In the genomic region with DNA sequence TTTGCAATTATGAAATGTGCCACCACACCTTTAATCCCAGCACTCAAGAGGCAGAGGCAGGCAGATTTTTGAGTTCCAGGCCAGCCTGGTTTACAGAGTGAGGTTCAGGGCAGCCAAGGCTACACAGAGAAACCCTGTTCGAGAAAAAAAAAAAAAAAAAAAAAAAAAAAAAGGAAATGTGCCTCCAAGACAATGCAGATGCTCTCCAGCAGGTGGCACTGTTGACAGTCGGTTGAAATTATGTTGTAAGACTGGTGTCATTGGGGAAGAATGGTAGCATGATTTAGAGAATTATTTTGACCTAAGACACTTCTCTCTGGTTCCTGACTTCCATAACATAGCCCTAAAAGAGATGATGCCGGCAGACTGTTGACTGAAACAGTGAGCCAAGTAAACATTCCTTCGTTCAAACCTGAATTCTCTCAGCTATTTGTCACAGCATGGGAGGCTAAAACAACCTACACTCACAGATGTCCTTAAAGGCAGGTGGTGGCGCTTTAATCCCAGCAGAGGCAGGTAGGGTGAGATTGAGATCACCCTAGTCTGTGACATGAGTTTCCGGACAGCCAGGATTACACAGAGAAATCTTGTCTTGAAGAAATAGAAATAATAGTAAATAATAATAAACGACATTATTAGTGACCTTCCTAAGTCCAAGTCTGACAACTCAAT, we compare ENCODE assay signal across 8 mouse cellular contexts.
DNase-seq lines count a peak whose midpoint lies in the region; ATAC-seq and TF ChIP-seq lines count a peak whose summit lies in the region.

No protein-coding gene starts in this region.

- H3K36me3 ChIP-seq in lung, postnatal 0 days (ENCODE audit: insufficient read depth, low read length): no peaks in the 10 kb centered on the region

- TF ChIP-seq CTCF in cerebellum, adult 2 months (IDR thresholded peaks at IDR 0.05; ENCODE audit: borderline replicate concordance, insufficient read depth, low read depth, low read length): peak; percentile 26; the same call in 1 of the 2 replicates
- TF ChIP-seq CTCF in lung, adult 2 months (IDR thresholded peaks at IDR 0.05; ENCODE audit: insufficient read depth, low read length): peak; percentile 9; the same call in 1 of the 2 replicates
- peak; percentile 61 for TF ChIP-seq CTCF in lung, postnatal 0 days (IDR thresholded peaks at IDR 0.05)

- no peak overlapping the region for H3K9ac ChIP-seq in lung, postnatal 0 days (replicated peaks; ENCODE audit: low read depth)

- 39% methylated on average over 7 of the region's 7 CpGs for WGBS in cerebellum, adult 2 months
- 39% methylated on average over 7 of the region's 7 CpGs for WGBS in lung, adult 2 months
- WGBS in lung, postnatal 0 days: 37% methylated on average over 7 of the region's 7 CpGs

- no peak for TF ChIP-seq POLR2A in cerebellum, adult 2 months (IDR thresholded peaks at IDR 0.05; ENCODE audit: borderline replicate concordance, insufficient read depth, low read length)
- no peak for TF ChIP-seq POLR2A in lung, adult 2 months (IDR thresholded peaks at IDR 0.05; ENCODE audit: borderline replicate concordance, extremely low read depth, low read depth, low read length)

- H3K4me2 ChIP-seq in lung, postnatal 0 days (replicated peaks; ENCODE audit: low read depth, low read length): no peak overlapping the region

- H3K27ac ChIP-seq in cerebellum, adult 2 months (ENCODE audit: insufficient read depth, low read length): no peak overlapping the region
- no peak overlapping the region for H3K27ac ChIP-seq in lung, postnatal 0 days (ENCODE audit: low read length)

- peak; percentile 16 to 29 for DNase-seq in cerebellum, adult 2 months
- DNase-seq in cerebellum, adult 11-12 months: no peak
- no peak for DNase-seq in lung, adult 2 months
- DNase-seq in lung, adult 18-20 months: no peak
- peak; percentile 28 to 42 for DNase-seq in adrenal gland, postnatal 36 days
- peak; percentile 14 to 37 for DNase-seq in frontal cortex, postnatal 25 days (ENCODE audit: low spot score in 2 of 2)
- DNase-seq in lung, postnatal 0 days (ENCODE audit: low spot score): peak; percentile 15

- no peak for TF ChIP-seq EP300 in lung, postnatal 0 days (IDR thresholded peaks at IDR 0.05)

- no peaks in the 10 kb centered on the region for H3K4me1 ChIP-seq in cerebellum, adult 2 months (ENCODE audit: control insufficient read depth, insufficient read depth, low read length)
- no peaks in the 10 kb centered on the region for H3K4me1 ChIP-seq in lung, adult 2 months (ENCODE audit: control insufficient read depth, insufficient read depth, low read length)
- H3K4me1 ChIP-seq in lung, postnatal 0 days (ENCODE audit: insufficient read depth, low read depth, low read length): no peaks in the 10 kb centered on the region

- no peaks in the 10 kb centered on the region for H3K9me3 ChIP-seq in lung, postnatal 0 days (ENCODE audit: low read length)

- H3K27me3 ChIP-seq in cerebellum, adult 2 months (ENCODE audit: control insufficient read depth, insufficient read depth, low read length): no peaks in the 10 kb centered on the region
- H3K27me3 ChIP-seq in lung, postnatal 0 days (replicated peaks; ENCODE audit: insufficient read depth, low read length): no peaks in the 10 kb centered on the region

- ATAC-seq in lung, postnatal 0 days: no peak
- ATAC-seq in erythroid progenitor cell, adult 5-6 weeks (replicated peaks; ENCODE audit: low FRiP score, poor library complexity, severe bottlenecking): no peak

- H3K4me3 ChIP-seq in cerebellum, adult 2 months (replicated peaks; ENCODE audit: insufficient read depth, low read depth, low read length): no peak overlapping the region
- no peak overlapping the region for H3K4me3 ChIP-seq in lung, adult 2 months (replicated peaks; ENCODE audit: extremely low read depth, low read depth, low read length)
- H3K4me3 ChIP-seq in lung, postnatal 0 days (ENCODE audit: low read depth, low read length): no peak overlapping the region

Comparison
In these comparisons a context has a peak if more than half of its experiments do, and no peak if none do; other contexts are left out.
1. DNase-seq: peak in cerebellum, adult 2 months (2 of 2), adrenal gland, postnatal 36 days (2 of 2), frontal cortex, postnatal 25 days (2 of 2) and lung, postnatal 0 days (single experiment); none in cerebellum, adult 11-12 months (single experiment), lung, adult 2 months (single experiment) and lung, adult 18-20 months (0 of 2).
2. CTCF ChIP-seq: peak in every context shown above with its lines; median percentile 61 in lung, postnatal 0 days; 26 in cerebellum, adult 2 months; 9 in lung, adult 2 months.